Mouse (Mus musculus): ENCODE data around the gene Ndufs7. TPM values are rescaled to one million over a fixed set of nuclear protein-coding genes. Genes with fewer than 3 reads are reported as not detected.

The Ndufs7 gene
- total RNA-seq, 2 experiments from 2014 or later, result 208 to 225 TPM

Small RNA genes lying within 50 kb of the gene (microRNA-seq; reads per million reads assigned to microRNA genes)
- 0.79 reads per million for gene Mir6911

Other genes starting within 250 kb of the Ndufs7 start
- gene Arhgap45, start 232.5 kb upstream of the Ndufs7 start, total RNA-seq (2021), result 1 to 10 TPM; 7.1 to 8.5 TPM
- 100 to 1,000 TPM; 103 to 112 TPM for gene Polr2e, start 209.3 kb upstream of the Ndufs7 start, total RNA-seq (2021)
- gene Gpx4, start 202.0 kb upstream of the Ndufs7 start, total RNA-seq (2021), result 100 to 1,000 TPM; 576 to 622 TPM
- 10 to 100 TPM; 51.7 to 53.2 TPM for gene Sbno2, start 143.6 kb upstream of the Ndufs7 start, total RNA-seq (2021)
- 100 to 1,000 TPM; 130 to 139 TPM for gene Stk11, start 133.3 kb upstream of the Ndufs7 start, total RNA-seq (2021)
- 100 to 1,000 TPM; 401 to 425 TPM for gene Atp5d, start 110.5 kb upstream of the Ndufs7 start, total RNA-seq (2021)
- 10 to 100 TPM; 49.1 to 72.7 TPM for gene Cbarp, start 108.3 kb upstream of the Ndufs7 start, total RNA-seq (2021)
- 100 to 1,000 TPM; 113 to 124 TPM for gene Midn, start 100.8 kb upstream of the Ndufs7 start, total RNA-seq (2021)
- 100 to 1,000 TPM; 296 to 322 TPM for gene Cirbp, start 83.1 kb upstream of the Ndufs7 start, total RNA-seq (2021)
- 1 to 10 TPM; 7.5 to 8.8 TPM for gene 1600002K03Rik, start 76.2 kb upstream of the Ndufs7 start, total RNA-seq (2021)
- gene Efna2, start 69.6 kb upstream of the Ndufs7 start, total RNA-seq (2021), result 1 to 10 TPM; 6.5 to 7.5 TPM
- 10 to 100 TPM; 48.9 to 50.4 TPM for gene Mum1, start 22.7 kb upstream of the Ndufs7 start, total RNA-seq (2021)
- 100 to 1,000 TPM; 181 to 214 TPM for gene Gamt, start 11.9 kb downstream of the Ndufs7 start, total RNA-seq (2021)
- gene Dazap1, start 12.4 kb downstream of the Ndufs7 start, total RNA-seq (2021), result 100 to 1,000 TPM; 180 to 181 TPM
- gene Rps15, start 43.3 kb downstream of the Ndufs7 start, total RNA-seq (2021), result 1,000 to 10,000 TPM; 1,413 to 1,504 TPM
- 10 to 100 TPM in 1 of 2 experiments, 1 to 10 TPM in 1; 9.9 to 10.4 TPM for gene Apc2, start 46.9 kb downstream of the Ndufs7 start, total RNA-seq (2021)
- gene 2310011J03Rik, start 71.4 kb downstream of the Ndufs7 start, total RNA-seq (2021), result 10 to 100 TPM; 30.8 to 31.2 TPM
- gene Pcsk4, start 80.4 kb downstream of the Ndufs7 start, total RNA-seq (2021), result 1 to 10 TPM; 7.7 to 7.8 TPM
- gene Reep6, start 80.8 kb downstream of the Ndufs7 start, total RNA-seq (2021), result 10 to 100 TPM; 13.1 to 26.7 TPM
- 10 to 100 TPM; 12.8 to 13.2 TPM for gene Adamtsl5, start 99.3 kb downstream of the Ndufs7 start, total RNA-seq (2021)
- gene Plk5, start 107.3 kb downstream of the Ndufs7 start, total RNA-seq (2021), result under 1 TPM in 1 of 2 experiments, not detected in 1; 0.36 TPM
- 10 to 100 TPM; 25.4 to 26.7 TPM for gene Mex3d, start 138.5 kb downstream of the Ndufs7 start, total RNA-seq (2021)
- gene Mbd3, start 150.4 kb downstream of the Ndufs7 start, total RNA-seq (2021), result 100 to 1,000 TPM; 142 to 147 TPM
- 100 to 1,000 TPM; 535 to 613 TPM for gene Uqcr11, start 157.7 kb downstream of the Ndufs7 start, total RNA-seq (2021)
- gene Tcf3, start 184.5 kb downstream of the Ndufs7 start, total RNA-seq (2021), result 100 to 1,000 TPM; 112 to 116 TPM
- not detected for gene Onecut3, start 245.7 kb downstream of the Ndufs7 start, total RNA-seq (2021)

All from adrenal gland, postnatal 4 days (tissue).